Mouse (Mus musculus) CH12.LX (cell line): ENCODE data around the gene Cavin4.

ENCODE experiments used
- CHD1 ChIP-seq: IDR thresholded peaks from 2 replicates; pipeline ENCODE4 v1.6.1; 2012; ENCODE audit warnings: low read depth, low read length, improper control_type of control experiment, inconsistent platforms
- EP300 ChIP-seq: IDR thresholded peaks from 2 replicates; pipeline ENCODE4 v1.6.1; 2011; ENCODE audit warnings: low read length, improper control_type of control experiment
- MEF2A ChIP-seq: IDR thresholded peaks from 2 replicates; pipeline ENCODE4 v1.6.1; 2014; ENCODE audit warnings: low read depth, mild to moderate bottlenecking, inconsistent platforms, low read length, improper control_type of control experiment, borderline replicate concordance
- PAX5 ChIP-seq: IDR thresholded peaks from 2 replicates; pipeline ENCODE4 v1.6.1; 2012; ENCODE audit warnings: low read length, inconsistent platforms, mixed read lengths
- POLR2A ChIP-seq: IDR thresholded peaks from 2 replicates; pipeline ENCODE4 v1.6.1; 2011; ENCODE audit warnings: low read depth, mild to moderate bottlenecking, improper control_type of control experiment, low read length
- SMC3 ChIP-seq: IDR thresholded peaks from 2 replicates; pipeline ENCODE4 v1.6.1; 2011; ENCODE audit warnings: low read depth, low read length, improper control_type of control experiment
- TCF12 ChIP-seq: IDR thresholded peaks from 2 replicates; pipeline ENCODE4 v1.6.1; 2014; ENCODE audit warnings: low read depth, mild to moderate bottlenecking, inconsistent platforms, low read length, improper control_type of control experiment
- ZC3H11A ChIP-seq: IDR thresholded peaks from 2 replicates; pipeline ENCODE4 v1.6.1; 2012; ENCODE audit warnings: low read depth, mild to moderate bottlenecking, inconsistent platforms, low read length, improper control_type of control experiment

- TF ChIP-seq ZC3H11A, result no peak
- TF ChIP-seq POLR2A, result no peak
- TF ChIP-seq PAX5, result no peak
- no peak for TF ChIP-seq CHD1
- TF ChIP-seq SMC3, result no peak
- TF ChIP-seq MEF2A, result no peak
- TF ChIP-seq TCF12, result no peak
- no peak for TF ChIP-seq EP300
Observed at GRCm38 (mm10) chr4:48636831-48637230, 26.5 kb upstream of the Cavin4 start.
